In the genomic region with DNA sequence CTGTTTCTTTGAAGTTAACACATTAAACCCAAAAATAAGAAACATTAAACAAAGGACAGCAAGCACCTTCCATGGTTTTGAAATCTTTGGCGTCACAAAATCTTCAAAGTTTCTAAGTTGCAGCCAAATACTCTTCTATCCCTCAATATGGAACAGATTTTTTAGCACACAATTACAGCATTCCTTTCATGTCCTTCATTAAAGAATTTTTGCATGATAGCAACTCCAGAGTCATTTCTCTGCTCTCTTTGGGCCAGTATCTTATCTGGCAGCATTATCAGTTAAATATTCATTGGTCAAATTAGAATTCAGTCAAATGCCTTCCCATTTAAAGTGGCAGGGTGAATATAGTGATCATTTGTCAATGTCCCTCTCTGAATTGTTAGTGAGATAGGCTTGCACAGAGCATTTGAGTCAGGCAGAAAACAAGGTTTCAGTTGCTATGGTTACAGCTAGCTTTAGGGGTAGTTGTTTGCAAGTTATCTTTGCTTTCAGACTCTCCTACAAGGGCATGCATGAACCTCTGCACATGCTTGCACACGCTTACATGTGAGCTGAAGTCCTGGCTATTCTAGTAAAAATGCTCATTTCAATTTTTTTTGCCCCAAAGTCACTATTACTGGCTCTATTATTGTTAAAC, we compare ENCODE assay signal across 19 mouse cellular contexts.
DNase-seq lines count a peak whose midpoint lies in the region; ATAC-seq and TF ChIP-seq lines count a peak whose summit lies in the region.
"Had no signal": no experiment of that assay in that cellular context is flagged by ENCODE, and none has a peak within 500 bp of the region (broad histone marks: within the 10 kb centered on the region; RNA-seq: fewer than 3 reads in every experiment).

No protein-coding gene starts in this region.

- H3K27me3 ChIP-seq in lung, embryonic 15.5 days, result no peaks in the 10 kb centered on the region
- no peaks in the 10 kb centered on the region for H3K27me3 ChIP-seq in hindbrain, embryonic 16.5 days (replicated peaks; ENCODE audit: control insufficient read depth, insufficient read depth, low read length)
- no peaks in the 10 kb centered on the region for H3K27me3 ChIP-seq in midbrain, postnatal 0 days (ENCODE audit: insufficient read depth, low read length)
- H3K27me3 ChIP-seq: embryonic facial prominence, embryonic 13.5 days; heart, embryonic 15.5 days; liver, embryonic 12.5 days; megakaryocyte, embryonic 14.5 days; stomach, embryonic 15.5 days had no signal

- WGBS in lung, embryonic 15.5 days, result 56% methylated on average over 2 of the region's 2 CpGs
- WGBS in hindbrain, embryonic 16.5 days, result 50% methylated on average over 2 of the region's 2 CpGs
- 42% methylated on average over 2 of the region's 2 CpGs for WGBS in midbrain, postnatal 0 days

- H3K9ac ChIP-seq in lung, embryonic 15.5 days, result no peak overlapping the region
- no peak overlapping the region for H3K9ac ChIP-seq in hindbrain, embryonic 16.5 days (ENCODE audit: low read depth, low read length)
- H3K9ac ChIP-seq in midbrain, postnatal 0 days (replicated peaks; ENCODE audit: low read length, poor library complexity, severe bottlenecking), result no peak overlapping the region
- H3K9ac ChIP-seq: embryonic facial prominence, embryonic 13.5 days; heart, embryonic 15.5 days; liver, embryonic 12.5 days; stomach, embryonic 15.5 days had no signal

- ATAC-seq in lung, embryonic 15.5 days (ENCODE audit: borderline replicate concordance, extremely low read depth, low FRiP score, low TSS enrichment), result peak; percentile 64; the same call in 1 of the 2 replicates
- peak; percentile 82 for ATAC-seq in hindbrain, embryonic 16.5 days
- no peak for ATAC-seq in midbrain, postnatal 0 days (ENCODE audit: low FRiP score)
- ATAC-seq: liver, embryonic 12.5 days had no signal

- H3K4me1 ChIP-seq in lung, embryonic 15.5 days, result no peaks in the 10 kb centered on the region
- no peaks in the 10 kb centered on the region; the same call in 1 of the 2 replicates for H3K4me1 ChIP-seq in hindbrain, embryonic 16.5 days (ENCODE audit: control insufficient read depth, insufficient read depth, low read depth, low read length)
- no peaks in the 10 kb centered on the region for H3K4me1 ChIP-seq in midbrain, postnatal 0 days (ENCODE audit: insufficient read depth, low read length)
- H3K4me1 ChIP-seq: embryonic facial prominence, embryonic 13.5 days; heart, embryonic 15.5 days; liver, embryonic 12.5 days; megakaryocyte, embryonic 14.5 days; stomach, embryonic 15.5 days had no signal

- H3K4me3 ChIP-seq in lung, embryonic 15.5 days, result no peak overlapping the region
- no peak overlapping the region for H3K4me3 ChIP-seq in hindbrain, embryonic 16.5 days (ENCODE audit: low read length)
- H3K4me3 ChIP-seq in midbrain, postnatal 0 days (ENCODE audit: low read depth, low read length), result no peak overlapping the region
- H3K4me3 ChIP-seq: embryonic facial prominence, embryonic 13.5 days; heart, embryonic 15.5 days; limb, embryonic 10.5 days; liver, embryonic 12.5 days; megakaryocyte, embryonic 14.5 days; stomach, embryonic 15.5 days had no signal

- no peak for TF ChIP-seq CTCF in midbrain, postnatal 0 days (IDR thresholded peaks at IDR 0.05)

- H3K36me3 ChIP-seq in lung, embryonic 15.5 days, result no peaks in the 10 kb centered on the region
- H3K36me3 ChIP-seq in hindbrain, embryonic 16.5 days (ENCODE audit: control insufficient read depth, insufficient read depth, low read length), result no peaks in the 10 kb centered on the region
- H3K36me3 ChIP-seq in midbrain, postnatal 0 days (ENCODE audit: insufficient read depth, low read length), result no peaks in the 10 kb centered on the region
- H3K36me3 ChIP-seq: embryonic facial prominence, embryonic 13.5 days; heart, embryonic 15.5 days; limb, embryonic 10.5 days; liver, embryonic 12.5 days; stomach, embryonic 15.5 days had no signal

- H3K9me3 ChIP-seq in lung, embryonic 15.5 days, result no peaks in the 10 kb centered on the region
- H3K9me3 ChIP-seq in hindbrain, embryonic 16.5 days (ENCODE audit: control insufficient read depth, low read length), result no peaks in the 10 kb centered on the region
- H3K9me3 ChIP-seq in midbrain, postnatal 0 days (ENCODE audit: low read length), result no peaks in the 10 kb centered on the region
- H3K9me3 ChIP-seq: embryonic facial prominence, embryonic 13.5 days; heart, embryonic 15.5 days; limb, embryonic 10.5 days; liver, embryonic 12.5 days; stomach, embryonic 15.5 days had no signal

- no peak overlapping the region for H3K27ac ChIP-seq in lung, embryonic 15.5 days
- no peak overlapping the region for H3K27ac ChIP-seq in hindbrain, embryonic 16.5 days (ENCODE audit: low read depth, low read length)
- no peak overlapping the region for H3K27ac ChIP-seq in midbrain, postnatal 0 days (ENCODE audit: low read depth, low read length)
- H3K27ac ChIP-seq: embryonic facial prominence, embryonic 13.5 days; heart, embryonic 15.5 days; limb, embryonic 10.5 days; liver, embryonic 12.5 days; stomach, embryonic 15.5 days had no signal

- DNase-seq in lung, postnatal 4 days, result no peak
- DNase-seq in embryo, embryonic 10.5 days (ENCODE audit: low spot score), result peak; percentile 71
- peak; percentile 35 for DNase-seq in midbrain, postnatal 0 days (ENCODE audit: low spot score)
- no peak for DNase-seq in left cerebral cortex, adult 9 months (ENCODE audit: low spot score in 2 of 2)
- DNase-seq in adrenal gland, adult 8-10 months, result no peak
- no peak for DNase-seq in cerebellum, postnatal 10 days
- DNase-seq: adrenal gland, postnatal 10 days; cerebellum, adult 8-10 months; kidney, adult 2 months; kidney, postnatal 36 days; right cerebral cortex, adult 18-20 months had no signal

- no peak overlapping the region for H3K4me2 ChIP-seq in lung, embryonic 15.5 days
- no peak overlapping the region for H3K4me2 ChIP-seq in hindbrain, embryonic 16.5 days (ENCODE audit: low read length)
- H3K4me2 ChIP-seq in midbrain, postnatal 0 days (ENCODE audit: low read depth, low read length, poor library complexity, severe bottlenecking), result no peak overlapping the region
- H3K4me2 ChIP-seq: embryonic facial prominence, embryonic 13.5 days; heart, embryonic 15.5 days; liver, embryonic 12.5 days; stomach, embryonic 15.5 days had no signal

Comparison
In these comparisons a context has a peak if more than half of its experiments do, and no peak if none do; other contexts are left out.
1. DNase-seq: peak in embryo, embryonic 10.5 days (single experiment) and midbrain, postnatal 0 days (single experiment); none in lung, postnatal 4 days (0 of 2), left cerebral cortex, adult 9 months (0 of 2), adrenal gland, adult 8-10 months (single experiment) and cerebellum, postnatal 10 days (0 of 2).